Mouse (Mus musculus) midbrain, postnatal 0 days (tissue): ENCODE results near the gene Hoxd8. TPM values are rescaled to one million over a fixed set of nuclear protein-coding genes. Genes with fewer than 3 reads are reported as not detected.

Source experiments
- ATAC-seq: fragments of 200-750 bp; cut with Nextera tagmentation; 2 replicates; pipeline ENCODE4 v1.8.0; 2017; ENCODE audit warnings: moderate number of reproducible peaks, mild to moderate bottlenecking, moderate TSS enrichment, moderate library complexity; ENCODE audit not compliant: low FRiP score
- DNase-seq: peaks from one replicate; pipeline ENCODE4 v3.0.0-alpha.2; 2015; ENCODE audit warnings: low spot score
- H3K27ac ChIP-seq: fragments of 300-500 bp; sonication (generic); 2 replicates; pipeline ENCODE4 v1.5.1; 2014; ENCODE audit warnings: low read depth, mild to moderate bottlenecking, low read length, mixed read lengths
- H3K27me3 ChIP-seq: fragments of 300-500 bp; sonication (generic); 2 replicates; pipeline ENCODE4 v1.6.1; 2014; ENCODE audit warnings: low read length, control low read depth, mixed read lengths; ENCODE audit not compliant: insufficient read depth
- H3K36me3 ChIP-seq: fragments of 300-500 bp; sonication (generic); 2 replicates; pipeline ENCODE4 v1.6.1; 2014; ENCODE audit warnings: low read length, control low read depth, mixed read lengths; ENCODE audit not compliant: insufficient read depth
- H3K4me1 ChIP-seq: fragments of 300-500 bp; sonication (generic); 2 replicates; pipeline ENCODE4 v1.6.1; 2014; ENCODE audit warnings: mild to moderate bottlenecking, control low read depth, antibody characterized with exemption, low read length, mixed read lengths; ENCODE audit not compliant: insufficient read depth
- H3K4me2 ChIP-seq: fragments of 300-500 bp; sonication (generic); 2 replicates; pipeline ENCODE4 v1.6.1; 2014; ENCODE audit warnings: low read depth, mild to moderate bottlenecking, low read length, mixed read lengths; ENCODE audit not compliant: poor library complexity, severe bottlenecking
- H3K4me3 ChIP-seq: fragments of 300-500 bp; sonication (generic); 2 replicates; pipeline ENCODE4 v1.5.1; 2014; ENCODE audit warnings: low read depth, mild to moderate bottlenecking, low read length, moderate library complexity
- H3K9ac ChIP-seq: fragments of 300-500 bp; sonication (generic); replicated peaks from 2 replicates; pipeline ENCODE4 v1.6.1; 2014; ENCODE audit warnings: mild to moderate bottlenecking, low read length, moderate library complexity, mixed read lengths; ENCODE audit not compliant: poor library complexity, severe bottlenecking
- H3K9me3 ChIP-seq: fragments of 300-500 bp; sonication (generic); 2 replicates; pipeline ENCODE4 v1.6.1; 2016; ENCODE audit warnings: low read length, control low read depth
- CTCF ChIP-seq: IDR thresholded peaks from 2 replicates; pipeline ENCODE4 v1.5.1; 2016; ENCODE audit warnings: antibody characterized with exemption, mild to moderate bottlenecking
- WGBS: fragments of 180-500 bp; shearing (Covaris S2); extraction: QIAGEN DNeasy Blood & Tissue Kit; methylation state at CpG from one replicate; pipeline ENCODE4 v1.1.7; 2014; 5-methylcytosine and 5-hydroxymethylcytosine counted together
- polyA plus RNA-seq: library from polyadenylated mRNA; unstranded; fragments of >200 nt; fragmentation: Nextera tagmentation; extraction: Ambion mirVana; gene quantifications from 2 replicates; pipeline ENCODE4 v1.2.1, GENCODE M21; 2015
- total RNA-seq: library from RNA; depleted of rRNA; stranded (reverse); fragments of >200 nt; gene quantifications from 2 replicates; pipeline ENCODE4 v1.2.3, GENCODE M21; 2014

Hoxd8 gene
- total and polyA plus RNA-seq, 2 experiments from 2014 or later, result 0.05 TPM; not detected in 1

DNA sequence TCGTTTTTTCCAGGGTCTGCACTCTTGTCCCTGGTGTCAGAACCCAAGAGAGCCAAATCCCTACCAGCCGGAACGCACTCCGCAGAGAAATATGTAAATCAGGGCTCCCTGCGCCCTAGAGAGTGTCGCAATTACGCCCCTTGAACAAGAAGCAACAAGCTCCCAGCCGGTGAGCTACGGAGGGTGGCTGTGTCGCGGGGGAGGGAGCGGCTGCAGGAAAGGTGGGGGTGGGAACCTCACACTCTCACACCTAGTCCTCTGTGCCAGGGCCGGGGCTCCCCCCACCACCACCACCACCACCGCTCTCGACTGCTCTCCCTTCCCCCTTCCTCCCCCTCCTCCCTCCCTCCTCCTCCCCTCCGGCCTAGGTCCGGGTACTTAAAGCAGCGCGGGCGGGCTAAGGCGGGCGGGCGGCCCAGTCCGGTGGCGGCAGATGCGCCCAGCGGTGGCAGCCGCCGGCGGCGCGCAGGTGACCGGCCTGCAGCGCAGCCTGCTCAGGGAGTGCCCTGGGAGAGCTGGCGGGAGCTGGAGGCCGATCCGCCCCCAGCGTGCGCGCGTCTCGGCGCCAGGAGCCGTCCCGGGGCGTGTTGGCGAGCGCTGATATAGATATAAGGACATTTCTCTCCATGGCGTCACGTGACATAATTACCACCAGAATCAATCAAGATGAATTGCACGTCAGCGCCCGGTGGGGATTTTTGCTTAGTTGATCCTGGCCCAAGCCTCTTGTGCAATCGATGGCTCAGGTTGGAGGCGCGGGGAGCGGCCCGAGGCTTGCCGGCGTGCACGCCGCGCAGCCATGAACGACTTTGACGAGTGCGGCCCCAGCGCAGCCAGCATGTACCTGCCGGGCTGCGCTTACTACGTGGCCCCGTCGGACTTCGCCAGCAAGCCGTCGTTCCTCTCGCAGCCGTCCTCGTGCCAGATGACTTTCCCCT, 22.6 kb upstream of the Hoxd8 start:
- H3K4me2 ChIP-seq, result peak overlapping the region; percentile 2; the same call in 1 of the 2 replicates
- no peak for ATAC-seq
- H3K9ac ChIP-seq, result no peak overlapping the region

GRCm38 (mm10) chr2:74682796-74683195, 21.6 kb upstream of the Hoxd8 start:
- no peak overlapping the region for H3K9ac ChIP-seq
- no peaks in the 10 kb centered on the region for H3K4me1 ChIP-seq
- H3K36me3 ChIP-seq, result no peaks in the 10 kb centered on the region
- DNase-seq (no peak), ATAC-seq (no peak)
- no peak overlapping the region for H3K27ac ChIP-seq
- peak overlapping the region; percentile 3; the same call in 1 of the 2 replicates for H3K4me3 ChIP-seq
- H3K27me3 ChIP-seq, result peaks cover 98% of the 10 kb centered on the region
- no peak for TF ChIP-seq CTCF
- WGBS, result 1% methylated on average over 26 of the region's 51 CpGs
- peak overlapping the region; percentile 2; the same call in 1 of the 2 replicates for H3K4me2 ChIP-seq
- no peaks in the 10 kb centered on the region for H3K9me3 ChIP-seq

More for the DNA sequence above, 22.6 kb upstream of the Hoxd8 start:
- H3K27ac ChIP-seq, result no peak overlapping the region
- no peaks in the 10 kb centered on the region for H3K9me3 ChIP-seq
- H3K4me3 ChIP-seq, result peak overlapping the region; percentile 3; the same call in 1 of the 2 replicates
- H3K36me3 ChIP-seq, result no peaks in the 10 kb centered on the region
- DNase-seq, result no peak
- under 1% methylated on average over 74 of the region's 78 CpGs for WGBS
- H3K27me3 ChIP-seq, result peaks cover 98% of the 10 kb centered on the region
- no peaks in the 10 kb centered on the region for H3K4me1 ChIP-seq
- no peak for TF ChIP-seq CTCF

GRCm38 (mm10) chr2:74683471-74683951, 20.9 kb upstream of the Hoxd8 start:
- H3K36me3 ChIP-seq, result no peaks in the 10 kb centered on the region
- no peak for ATAC-seq
- no peak overlapping the region for H3K4me3 ChIP-seq
- no peak overlapping the region for H3K4me2 ChIP-seq
- no peak overlapping the region for H3K27ac ChIP-seq
- no peaks in the 10 kb centered on the region for H3K9me3 ChIP-seq
- TF ChIP-seq CTCF, result no peak
- H3K9ac ChIP-seq, result no peak overlapping the region
- peaks cover 98% of the 10 kb centered on the region for H3K27me3 ChIP-seq
- no peak for DNase-seq
- 2% methylated on average over 18 of the region's 18 CpGs for WGBS
- no peaks in the 10 kb centered on the region for H3K4me1 ChIP-seq

DNA sequence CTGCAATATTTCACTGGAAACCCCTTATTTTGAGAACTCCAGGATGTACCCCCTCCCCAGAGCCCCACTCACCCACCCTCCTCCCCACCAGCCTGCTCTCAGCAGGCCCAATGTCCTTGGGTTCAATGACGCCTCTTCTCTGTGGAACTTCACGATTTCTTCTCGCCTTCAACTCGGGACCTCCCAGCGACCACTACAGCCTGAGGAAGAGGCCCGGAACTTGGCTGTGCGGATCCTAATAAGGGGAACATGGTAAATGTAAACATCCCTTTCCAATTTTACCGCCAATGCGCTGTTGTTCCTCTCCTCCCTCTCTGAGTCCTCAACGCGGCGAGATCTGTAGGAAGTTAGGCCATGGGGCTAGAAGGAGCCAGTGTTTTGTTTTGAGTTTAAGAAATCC, 20.3 kb upstream of the Hoxd8 start:
- Histone ChIP-seq H3K9me3 (no peaks in the 10 kb centered on the region), H3K27ac (no peak overlapping the region), H3K4me2 (no peak overlapping the region), H3K9ac (no peak overlapping the region), H3K4me1 (no peaks in the 10 kb centered on the region), H3K36me3 (no peaks in the 10 kb centered on the region), H3K27me3 (peaks cover 98% of the 10 kb centered on the region), H3K4me3 (no peak overlapping the region)
- no peak for TF ChIP-seq CTCF
- no peak for ATAC-seq
- DNase-seq, result no peak
- 1% methylated on average over 12 of the region's 12 CpGs for WGBS

DNA sequence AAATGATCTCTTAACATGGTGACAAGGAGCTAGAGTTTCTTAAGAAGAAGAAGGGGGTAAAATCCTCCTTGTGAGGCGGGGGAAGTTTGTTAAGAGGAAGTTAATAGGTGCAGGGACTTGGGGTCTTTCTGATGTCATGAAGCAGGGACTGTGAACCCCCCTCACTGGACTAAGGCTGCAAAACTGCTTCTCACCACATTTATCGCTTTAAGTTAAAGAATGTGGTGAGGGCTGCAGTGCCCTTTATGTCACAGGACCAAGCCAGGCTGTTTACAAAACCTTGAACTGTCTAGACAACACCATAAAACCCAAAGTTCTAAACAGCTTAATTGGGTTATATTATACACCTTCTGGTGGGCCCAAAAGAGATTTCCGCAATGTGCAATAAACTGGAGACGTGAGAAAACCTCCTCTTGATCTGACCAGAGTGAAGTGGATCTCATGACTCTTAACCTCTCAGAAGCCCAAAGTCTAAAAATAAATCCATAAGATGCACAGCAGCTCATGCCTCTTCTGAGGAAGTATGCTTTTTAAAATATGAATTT, 19.3 kb upstream of the Hoxd8 start:
- Histone ChIP-seq H3K9ac (no peak overlapping the region), H3K27me3 (peaks cover 97% of the 10 kb centered on the region), H3K4me2 (no peak overlapping the region), H3K36me3 (no peaks in the 10 kb centered on the region), H3K9me3 (no peaks in the 10 kb centered on the region), H3K4me3 (no peak overlapping the region), H3K27ac (no peak overlapping the region), H3K4me1 (no peaks in the 10 kb centered on the region)
- DNase-seq (no peak), ATAC-seq (no peak)
- WGBS, result 15% methylated on average over 4 of the region's 4 CpGs
- TF ChIP-seq CTCF, result no peak
